Mouse (Mus musculus): ENCODE data around the gene 4930407I10Rik. TPM values are rescaled to one million over a fixed set of nuclear protein-coding genes. Genes with fewer than 3 reads are reported as not detected.
A peak's percentile ranks its signal among the peaks of the same experiment; 100 is the strongest.

4930407I10Rik gene
- polyA plus RNA-seq (2016; fragmentation: Nextera tagmentation; extraction: Ambion mirVana): 0.04 TPM in 1 of 2 replicates, not detected in the other

- Histone ChIP-seq H3K27me3 (replicated peaks) (peaks cover 7% of the 10 kb centered on the region; the same call in 1 of the 2 replicates), H3K9ac (no peak within 1 kb of the TSS), H3K9me3 (no peaks in the 10 kb centered on the region), H3K36me3 (no peaks in the 10 kb centered on the region), H3K4me1 (no peaks in the 10 kb centered on the region), H3K4me3 (no peak within 1 kb of the TSS), H3K4me2 (replicated peaks) (no peak within 1 kb of the TSS), H3K27ac (no peak within 1 kb of the TSS)
- WGBS: 91% methylated on average over 1 of the region's 1 CpGs
- ATAC-seq (ENCODE audit: low FRiP score, low read depth): no peak
These were observed at the start of gene 4930407I10Rik for GRCm38 (mm10) chr15:82058719-82059201. Gene 4930407I10Rik, plus strand, starts transcription at chr15:82059151.

- H3K9me3 ChIP-seq: no peaks in the 10 kb centered on the region
- no peak overlapping the region for H3K4me3 ChIP-seq
- WGBS: 91% methylated on average over 6 of the region's 6 CpGs
- no peak for ATAC-seq (ENCODE audit: low FRiP score, low read depth)
- peaks cover 13% of the 10 kb centered on the region for H3K4me1 ChIP-seq
- H3K27me3 ChIP-seq (replicated peaks): no peaks in the 10 kb centered on the region
- H3K4me2 ChIP-seq (replicated peaks): no peak overlapping the region
- H3K9ac ChIP-seq: no peak overlapping the region
- no peak overlapping the region for H3K27ac ChIP-seq
- H3K36me3 ChIP-seq: no peaks in the 10 kb centered on the region
These were observed 47.0 kb upstream of the 4930407I10Rik start for GRCm38 (mm10) chr15:82011947-82012346.

- WGBS: 22% methylated on average over 9 of the region's 9 CpGs
These were observed 44.1 kb upstream of the 4930407I10Rik start for GRCm38 (mm10) chr15:82014745-82015391.

DNA sequence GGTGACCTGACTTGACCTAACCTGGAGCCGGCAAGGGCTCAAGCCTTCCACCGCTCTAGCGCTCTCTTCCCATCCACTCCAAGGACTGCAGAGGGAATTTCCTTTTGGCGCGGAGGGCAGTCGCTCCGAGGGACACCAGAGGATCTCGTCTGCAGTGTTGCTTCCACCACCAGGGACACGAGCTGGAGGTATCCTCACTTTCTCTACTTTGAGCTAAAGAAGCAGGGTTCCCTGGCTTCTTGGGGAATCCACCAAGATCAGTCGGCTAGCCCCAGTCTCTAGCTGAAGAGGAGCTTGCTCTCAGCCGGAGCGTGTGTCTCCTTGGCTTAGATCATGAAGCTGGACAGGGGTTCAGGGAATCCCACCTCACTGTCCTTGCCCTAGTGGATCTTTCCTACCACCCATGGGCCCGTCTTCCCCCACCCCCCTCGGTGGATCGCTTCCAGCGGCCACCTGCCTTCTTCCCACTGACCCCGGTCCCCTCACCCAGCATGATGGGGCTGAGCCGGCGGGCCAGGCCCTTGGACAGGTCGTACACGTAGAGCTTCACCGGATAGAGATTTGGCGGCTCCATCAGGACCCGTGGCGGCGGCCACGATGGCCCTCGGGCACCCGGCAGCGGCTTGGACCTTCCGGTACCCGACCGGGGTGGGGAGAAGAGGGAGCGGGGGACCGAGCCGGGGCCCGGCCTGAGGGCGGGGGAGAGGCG is 43.4 kb upstream of the 4930407I10Rik start:
- WGBS: under 1% methylated on average over 39 of the region's 39 CpGs
- ATAC-seq (ENCODE audit: low FRiP score, low read depth): peak; percentile 6; the same call in 1 of the 2 replicates

More at GRCm38 (mm10) chr15:82014745-82015391, 44.1 kb upstream of the 4930407I10Rik start:
- Histone ChIP-seq H3K27ac (no peak overlapping the region), H3K9ac (peak overlapping the region; percentile 84), H3K4me1 (peaks cover 13% of the 10 kb centered on the region), H3K36me3 (peaks cover 7% of the 10 kb centered on the region; the same call in 1 of the 2 replicates), H3K4me3 (peak overlapping the region; percentile 88), H3K4me2 (replicated peaks) (peak overlapping the region; percentile 92), H3K27me3 (replicated peaks) (no peaks in the 10 kb centered on the region), H3K9me3 (no peaks in the 10 kb centered on the region)
- no peak for ATAC-seq (ENCODE audit: low FRiP score, low read depth)

DNA sequence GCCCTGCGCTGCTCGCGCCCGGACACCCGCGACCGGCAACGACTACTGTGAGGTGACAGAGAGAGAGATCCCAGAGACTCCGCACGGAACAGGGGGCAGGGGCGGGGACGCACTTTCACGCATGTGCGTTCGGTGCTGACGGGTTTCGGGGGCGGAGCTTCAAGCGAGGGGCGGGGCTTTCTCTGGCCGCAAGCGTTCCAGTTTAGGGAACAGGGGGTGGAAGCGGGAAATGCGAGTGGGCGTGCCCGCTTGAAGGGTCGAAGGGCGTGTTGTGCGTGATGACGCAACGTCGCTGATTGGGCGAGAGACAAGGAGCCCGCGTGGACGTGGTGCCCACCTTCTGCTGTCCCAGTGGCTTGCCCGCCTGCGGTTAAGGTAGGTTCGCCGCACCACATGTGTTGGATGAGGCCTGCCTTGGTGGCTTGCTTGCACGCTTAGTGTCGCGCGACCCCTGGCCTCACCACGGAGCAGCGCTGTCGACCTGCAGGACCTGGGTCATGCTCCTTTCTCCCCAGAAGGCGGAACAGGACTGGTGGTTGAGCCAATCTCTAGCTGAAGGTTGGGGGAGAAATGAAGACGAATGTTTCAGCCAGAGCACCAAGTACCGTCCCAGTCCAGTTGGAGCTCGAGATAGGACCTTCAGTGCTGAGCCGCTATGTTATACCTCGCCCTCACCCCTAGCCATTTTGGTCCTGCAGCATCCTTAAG is 42.7 kb upstream of the 4930407I10Rik start:
- under 1% methylated on average over 53 of the region's 53 CpGs for WGBS
- Histone ChIP-seq H3K4me2 (replicated peaks) (peak overlapping the region; percentile 92), H3K27ac (peak overlapping the region; percentile 37; the same call in 1 of the 2 replicates), H3K36me3 (peaks cover 11% of the 10 kb centered on the region; the same call in 1 of the 2 replicates), H3K9ac (peak overlapping the region; percentile 84), H3K27me3 (replicated peaks) (no peaks in the 10 kb centered on the region), H3K9me3 (no peaks in the 10 kb centered on the region), H3K4me3 (peak overlapping the region; percentile 88), H3K4me1 (peaks cover 13% of the 10 kb centered on the region)
- peak; percentile 96 for ATAC-seq (ENCODE audit: low FRiP score, low read depth)

More for the DNA sequence above, 43.4 kb upstream of the 4930407I10Rik start:
- Histone ChIP-seq H3K36me3 (peaks cover 11% of the 10 kb centered on the region; the same call in 1 of the 2 replicates), H3K9me3 (no peaks in the 10 kb centered on the region), H3K27ac (peak overlapping the region; percentile 37; the same call in 1 of the 2 replicates), H3K27me3 (replicated peaks) (no peaks in the 10 kb centered on the region), H3K4me3 (peak overlapping the region; percentile 88), H3K4me2 (replicated peaks) (peak overlapping the region; percentile 92), H3K9ac (peak overlapping the region; percentile 84), H3K4me1 (peaks cover 13% of the 10 kb centered on the region)

DNA sequence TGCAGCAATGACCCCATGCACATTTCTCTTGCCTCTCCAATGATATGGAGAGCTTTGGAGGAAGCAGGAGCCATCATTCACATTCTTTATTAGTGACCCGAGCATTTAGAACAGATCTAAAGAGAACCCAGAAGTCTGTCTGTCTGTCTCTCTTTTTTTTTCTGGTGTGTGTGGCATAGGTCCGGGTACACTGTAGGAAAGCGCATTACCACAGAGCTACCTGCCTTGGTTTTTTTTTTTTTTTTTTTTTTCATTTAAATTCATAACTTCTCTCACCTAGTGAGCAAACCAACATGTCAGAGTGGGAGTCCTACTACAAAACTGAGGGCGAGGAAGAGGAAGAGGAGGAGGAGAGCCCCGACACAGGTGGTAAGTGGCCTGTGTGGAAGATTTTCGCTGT is 42.1 kb upstream of the 4930407I10Rik start:
- no peak overlapping the region for H3K27ac ChIP-seq
- WGBS: 29% methylated on average over 6 of the region's 6 CpGs

GRCm38 (mm10) chr15:82017461-82017860 is 41.5 kb upstream of the 4930407I10Rik start:
- H3K9me3 ChIP-seq: no peaks in the 10 kb centered on the region
- H3K4me3 ChIP-seq: no peak overlapping the region
- no peak overlapping the region for H3K9ac ChIP-seq
- peaks cover 13% of the 10 kb centered on the region for H3K4me1 ChIP-seq
- H3K36me3 ChIP-seq: peaks cover 19% of the 10 kb centered on the region
- no peak overlapping the region for H3K4me2 ChIP-seq (replicated peaks)
- no peak overlapping the region for H3K27ac ChIP-seq
- WGBS: 81% methylated on average over 4 of the region's 4 CpGs
- ATAC-seq (ENCODE audit: low FRiP score, low read depth): no peak
- H3K27me3 ChIP-seq (replicated peaks): no peaks in the 10 kb centered on the region

More for the DNA sequence above, 42.1 kb upstream of the 4930407I10Rik start:
- H3K27me3 ChIP-seq (replicated peaks): no peaks in the 10 kb centered on the region
- ATAC-seq (ENCODE audit: low FRiP score, low read depth): no peak
- H3K9me3 ChIP-seq: no peaks in the 10 kb centered on the region
- H3K36me3 ChIP-seq: peaks cover 13% of the 10 kb centered on the region; the same call in 1 of the 2 replicates
- H3K9ac ChIP-seq: peak overlapping the region; percentile 75
- H3K4me1 ChIP-seq: peaks cover 13% of the 10 kb centered on the region
- H3K4me3 ChIP-seq: peak overlapping the region; percentile 88
- peak overlapping the region; percentile 92 for H3K4me2 ChIP-seq (replicated peaks)

GRCm38 (mm10) chr15:82019288-82019687 is 39.7 kb upstream of the 4930407I10Rik start:
- no peak overlapping the region for H3K4me3 ChIP-seq
- H3K9me3 ChIP-seq: no peaks in the 10 kb centered on the region
- peaks cover 37% of the 10 kb centered on the region for H3K36me3 ChIP-seq
- peaks cover 13% of the 10 kb centered on the region for H3K4me1 ChIP-seq
- no peak overlapping the region for H3K4me2 ChIP-seq (replicated peaks)
- 89% methylated on average over 3 of the region's 3 CpGs for WGBS
- no peaks in the 10 kb centered on the region for H3K27me3 ChIP-seq (replicated peaks)
- ATAC-seq (ENCODE audit: low FRiP score, low read depth): no peak
- H3K9ac ChIP-seq: no peak overlapping the region
- no peak overlapping the region for H3K27ac ChIP-seq

DNA sequence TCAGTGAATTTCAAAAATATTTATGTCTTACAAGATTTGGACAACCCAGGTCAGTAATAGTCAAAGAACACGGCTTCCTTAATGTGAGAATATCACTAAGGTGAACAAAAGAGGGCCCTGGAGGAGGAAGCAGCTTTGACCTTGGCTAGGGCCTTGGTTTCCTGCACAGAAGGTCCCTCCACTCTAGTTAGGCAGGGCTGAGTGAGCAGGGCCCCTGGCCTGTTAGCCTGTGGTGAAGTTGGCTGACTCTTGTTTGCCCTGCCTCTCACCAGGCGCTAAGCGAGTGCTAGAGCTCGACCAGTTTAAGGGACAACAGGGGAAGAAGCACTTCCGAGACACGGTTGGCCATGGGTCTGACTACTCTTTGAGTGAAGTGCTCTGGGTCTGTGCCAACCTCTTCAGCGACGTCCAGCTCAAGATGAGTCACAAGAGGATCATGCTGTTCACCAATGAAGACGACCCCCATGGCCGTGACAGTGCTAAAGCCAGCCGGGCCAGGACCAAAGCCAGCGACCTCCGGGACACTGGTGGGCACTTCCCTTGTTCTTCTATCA is 36.3 kb upstream of the 4930407I10Rik start:
- Histone ChIP-seq H3K27ac (no peak overlapping the region), H3K9me3 (no peaks in the 10 kb centered on the region), H3K4me3 (no peak overlapping the region), H3K4me2 (replicated peaks) (no peak overlapping the region), H3K9ac (no peak overlapping the region), H3K36me3 (peaks cover 68% of the 10 kb centered on the region), H3K27me3 (replicated peaks) (no peaks in the 10 kb centered on the region), H3K4me1 (no peaks in the 10 kb centered on the region)
- no peak for ATAC-seq (ENCODE audit: low FRiP score, low read depth)
- WGBS: 92% methylated on average over 13 of the region's 13 CpGs

- Histone ChIP-seq H3K36me3 (peaks cover 79% of the 10 kb centered on the region), H3K27ac (no peak overlapping the region), H3K4me2 (replicated peaks) (no peak overlapping the region), H3K4me3 (no peak overlapping the region), H3K9me3 (no peaks in the 10 kb centered on the region), H3K27me3 (replicated peaks) (no peaks in the 10 kb centered on the region), H3K4me1 (no peaks in the 10 kb centered on the region), H3K9ac (no peak overlapping the region)
- WGBS: 93% methylated on average over 6 of the region's 6 CpGs
- no peak for ATAC-seq (ENCODE audit: low FRiP score, low read depth)
These were observed 34.9 kb upstream of the 4930407I10Rik start for GRCm38 (mm10) chr15:82023965-82024635.

DNA sequence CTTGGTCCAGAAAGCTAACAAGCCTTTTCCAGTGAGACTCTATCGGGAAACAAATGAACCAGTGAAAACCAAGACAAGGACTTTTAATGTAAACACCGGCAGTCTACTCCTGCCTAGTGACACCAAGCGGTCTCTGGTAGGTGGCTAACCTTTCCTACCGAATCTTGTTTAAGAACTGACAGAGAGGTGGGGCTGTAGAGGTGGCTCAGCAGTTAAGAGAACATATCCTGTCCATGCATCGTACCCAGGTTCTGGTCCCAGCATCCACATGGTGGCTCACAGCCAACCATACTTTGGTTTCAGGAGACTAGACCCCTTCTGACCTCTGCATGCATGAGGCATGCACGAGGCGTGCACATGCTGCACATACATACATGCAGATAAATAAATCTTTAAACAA is 31.7 kb upstream of the 4930407I10Rik start:
- H3K4me3 ChIP-seq: no peak overlapping the region
- H3K27ac ChIP-seq: no peak overlapping the region
- no peaks in the 10 kb centered on the region for H3K4me1 ChIP-seq
- H3K27me3 ChIP-seq (replicated peaks): no peaks in the 10 kb centered on the region
- ATAC-seq (ENCODE audit: low FRiP score, low read depth): no peak
- 94% methylated on average over 7 of the region's 7 CpGs for WGBS
- no peak overlapping the region for H3K4me2 ChIP-seq (replicated peaks)
- no peak overlapping the region for H3K9ac ChIP-seq
- peaks cover 94% of the 10 kb centered on the region for H3K36me3 ChIP-seq
- H3K9me3 ChIP-seq: no peaks in the 10 kb centered on the region
